Mouse (Mus musculus) cerebellum, adult (tissue): Measurements from ENCODE around the gene Gm20425.

Experiments
- ATAC-seq: cut with Nextera tagmentation; 2 replicates; pipeline ENCODE4 v1.9.2; 2017; ENCODE audit warnings: mild to moderate bottlenecking, moderate library complexity, mixed read lengths; ENCODE audit not compliant: insufficient number of reproducible peaks, low FRiP score, low TSS enrichment

Gm20425 gene

DNA sequence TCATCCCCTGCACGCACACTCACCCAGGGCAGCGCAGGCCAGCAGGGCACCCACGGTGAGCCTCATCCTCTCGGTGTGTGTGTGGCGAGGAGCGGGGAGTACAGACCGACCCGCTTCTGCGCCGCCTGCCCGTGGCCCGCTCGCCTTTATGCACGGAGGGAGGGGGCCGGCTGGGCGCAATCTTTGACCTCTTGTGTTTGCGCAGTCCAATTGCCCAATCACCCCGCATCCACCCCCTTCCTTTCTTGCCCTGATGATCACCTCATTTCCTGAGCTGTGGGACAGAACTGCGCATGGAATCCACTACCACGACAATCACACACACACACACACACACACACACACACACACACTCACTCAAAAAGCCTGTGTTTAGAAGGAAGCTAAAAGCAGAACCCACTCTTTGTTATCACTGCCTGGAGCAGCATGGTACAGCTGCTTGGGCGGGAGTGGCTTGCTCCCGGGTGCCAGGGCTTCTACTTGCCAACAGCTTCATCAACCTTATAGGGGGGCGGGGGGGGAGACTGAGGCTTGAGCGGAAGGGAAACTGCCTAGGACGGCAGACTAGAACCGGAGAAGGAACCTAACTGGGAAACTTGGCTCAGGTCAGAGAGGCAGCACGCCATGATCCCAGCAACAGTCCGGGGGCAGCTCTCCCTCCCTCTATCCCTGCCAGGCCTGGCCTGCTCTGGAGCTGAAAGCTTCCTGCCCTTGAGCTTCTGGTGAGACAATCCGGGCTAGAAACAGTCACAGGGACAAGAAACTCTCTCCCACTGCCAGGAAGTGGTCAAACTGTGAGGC lies at the start of gene Gm20425, which contains the start of gene Trf:
Gm20425 (minus strand) TSS at position 157 of the 801 bp plus-strand sequence.
Trf (minus strand) TSS at position 294 of the 801 bp plus-strand sequence.
- ATAC-seq: peak; percentile 31; the same call in 1 of the 2 replicates

- ATAC-seq: no peak
Measured at GRCm38 (mm10) chr9:103276876-103277275, 46.8 kb upstream of the Gm20425 start.

GRCm38 (mm10) chr9:103275676-103276075 lies 45.6 kb upstream of the Gm20425 start:
- no peak for ATAC-seq

GRCm38 (mm10) chr9:103274819-103275218 lies 44.7 kb upstream of the Gm20425 start:
- no peak for ATAC-seq

- ATAC-seq: no peak
Measured at GRCm38 (mm10) chr9:103271104-103271503, 41.0 kb upstream of the Gm20425 start.

DNA sequence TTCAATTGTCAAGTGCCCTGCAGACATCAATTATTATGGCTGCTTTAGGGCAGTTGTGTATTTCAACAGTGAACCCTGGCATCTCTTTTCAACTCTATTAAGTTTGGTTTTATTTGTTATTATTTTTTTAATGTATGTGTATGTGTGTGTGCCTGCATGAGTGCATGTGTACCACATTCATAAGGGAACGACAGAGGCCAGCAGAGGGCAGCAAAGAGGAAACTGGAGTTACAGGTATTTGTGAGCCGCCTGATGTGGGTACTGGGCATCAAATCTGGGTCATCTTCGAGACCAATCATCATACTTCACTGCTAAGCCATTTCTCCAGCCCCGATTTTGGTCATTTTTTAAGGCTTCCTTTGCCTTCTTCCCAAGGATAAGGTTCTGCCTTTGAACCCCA lies 35.7 kb upstream of the Gm20425 start:
- no peak for ATAC-seq

- no peak for ATAC-seq
Measured at GRCm38 (mm10) chr9:103252906-103253305, 22.8 kb upstream of the Gm20425 start.

GRCm38 (mm10) chr9:103248618-103249017 lies 18.5 kb upstream of the Gm20425 start:
- ATAC-seq: no peak

GRCm38 (mm10) chr9:103246526-103247168 lies 16.5 kb upstream of the Gm20425 start:
- ATAC-seq: no peak

DNA sequence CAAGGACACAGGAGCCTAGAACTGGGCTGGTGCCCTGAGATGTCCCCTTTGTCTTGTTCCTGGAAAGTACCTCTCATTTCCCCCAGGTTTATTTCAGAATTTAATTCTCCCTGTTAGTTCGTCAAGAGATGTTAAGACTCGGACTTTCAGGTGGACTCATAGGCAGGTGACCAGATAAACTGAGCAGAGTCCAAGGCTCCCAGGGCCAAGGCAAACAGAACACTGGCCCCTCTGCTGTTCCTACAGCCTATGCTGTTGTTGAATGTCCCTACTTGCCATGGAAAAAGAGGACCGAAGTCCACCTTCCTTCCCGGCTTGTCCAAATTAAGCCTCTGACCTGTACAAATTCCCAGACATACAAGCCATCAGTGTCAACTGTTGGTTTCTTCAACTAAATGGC lies 13.5 kb upstream of the Gm20425 start:
- no peak for ATAC-seq

DNA sequence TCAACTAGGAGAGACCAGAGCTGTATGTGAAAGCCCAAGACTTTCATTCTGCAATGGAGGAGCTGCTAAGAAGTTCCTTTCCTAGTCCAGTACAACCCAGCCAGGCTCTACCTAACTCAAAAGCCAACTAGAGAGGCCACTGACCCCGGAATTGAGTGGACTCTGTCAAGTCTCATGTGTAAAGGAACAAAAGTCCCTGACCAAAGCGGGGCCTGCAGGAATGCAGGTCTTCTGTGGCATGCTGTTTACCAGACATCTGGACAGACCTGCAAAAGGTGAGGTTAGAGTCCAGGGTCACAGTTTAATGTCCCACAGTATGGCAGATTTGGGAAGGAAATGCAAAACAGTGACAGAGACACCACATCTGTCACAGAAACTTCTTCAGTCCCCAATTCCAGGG lies 11.1 kb upstream of the Gm20425 start:
- no peak for ATAC-seq

DNA sequence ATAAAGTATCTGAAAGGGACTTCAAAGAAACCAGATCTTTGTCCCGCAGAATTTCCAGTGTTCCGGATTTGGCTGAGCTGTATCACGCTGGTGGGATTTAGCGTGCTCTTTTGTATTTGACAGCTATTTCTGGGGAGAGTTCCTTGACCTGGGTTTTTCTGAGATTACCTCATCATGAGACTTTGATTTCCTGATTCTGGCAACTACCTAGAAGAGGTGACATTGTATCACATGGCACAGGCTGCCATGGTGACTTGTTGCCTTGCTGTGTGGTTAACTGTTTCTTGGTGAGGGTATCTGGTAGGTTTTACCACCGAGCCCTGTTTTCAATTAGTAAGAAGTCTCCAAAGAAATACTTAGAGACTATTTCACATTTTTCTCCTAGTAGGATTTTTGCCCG lies 9.4 kb upstream of the Gm20425 start:
- no peak for ATAC-seq

- ATAC-seq: no peak
Measured at GRCm38 (mm10) chr9:103234565-103235165, 4.6 kb upstream of the Gm20425 start.

GRCm38 (mm10) chr9:103234059-103234458 lies 4.0 kb upstream of the Gm20425 start:
- no peak for ATAC-seq

DNA sequence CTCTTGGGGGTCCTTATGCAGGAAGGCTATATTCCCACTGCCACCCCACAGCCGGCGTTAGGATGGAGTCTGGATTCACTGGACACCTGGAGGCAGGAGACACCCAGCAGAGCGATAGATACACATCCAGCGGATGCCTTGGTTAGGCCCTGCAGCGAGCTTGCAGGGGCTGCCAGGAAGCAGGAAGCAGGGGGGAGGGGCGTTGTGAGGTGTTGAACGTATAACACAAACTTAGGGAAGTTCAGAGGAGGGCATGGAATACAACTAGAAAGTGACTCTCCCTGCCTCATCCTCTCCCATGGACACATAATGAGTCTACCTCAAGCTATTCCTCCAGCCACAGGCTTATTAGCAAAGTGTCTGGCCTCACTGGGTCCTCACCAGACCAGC lies 2.9 kb upstream of the Gm20425 start:
- no peak for ATAC-seq

DNA sequence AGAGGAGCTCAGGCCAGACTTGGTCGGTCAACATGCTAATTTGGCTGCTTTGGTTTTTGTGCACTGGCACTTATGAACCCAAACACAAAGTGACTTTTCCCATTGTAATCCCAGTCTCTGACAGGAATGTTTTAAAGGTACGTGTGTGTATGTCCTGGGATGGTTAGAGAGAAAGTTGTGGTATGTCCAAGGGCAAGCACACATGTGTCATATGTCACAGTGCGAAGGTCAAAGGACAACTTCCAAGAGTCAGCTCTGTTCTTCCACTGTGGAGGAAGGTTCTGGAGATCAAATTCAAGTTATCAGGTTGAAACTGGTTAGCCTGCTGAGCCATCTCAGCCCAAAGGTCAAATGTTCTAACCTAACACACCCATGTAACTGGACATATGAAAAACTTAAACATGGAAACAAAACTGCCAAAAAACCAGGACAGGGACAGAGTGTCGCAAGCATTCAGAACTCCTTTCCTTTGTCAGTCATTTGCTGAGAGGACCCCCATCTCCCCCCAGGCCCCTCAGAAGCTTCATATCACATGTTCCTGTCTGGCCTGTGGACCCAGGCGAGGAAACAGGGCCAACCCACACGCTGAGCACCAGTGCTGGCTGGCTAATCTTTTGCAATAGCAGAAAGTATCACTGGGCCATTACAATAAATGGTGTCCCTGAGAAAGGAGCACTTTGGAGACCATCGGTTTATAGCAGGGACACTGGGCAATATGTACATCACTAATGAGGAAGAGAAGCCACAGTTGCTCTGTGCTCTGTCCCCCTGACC lies 2.3 kb upstream of the Gm20425 start:
- no peak for ATAC-seq

GRCm38 (mm10) chr9:103229037-103229867 lies 855 bp downstream of the Gm20425 start:
- no peak for ATAC-seq

DNA sequence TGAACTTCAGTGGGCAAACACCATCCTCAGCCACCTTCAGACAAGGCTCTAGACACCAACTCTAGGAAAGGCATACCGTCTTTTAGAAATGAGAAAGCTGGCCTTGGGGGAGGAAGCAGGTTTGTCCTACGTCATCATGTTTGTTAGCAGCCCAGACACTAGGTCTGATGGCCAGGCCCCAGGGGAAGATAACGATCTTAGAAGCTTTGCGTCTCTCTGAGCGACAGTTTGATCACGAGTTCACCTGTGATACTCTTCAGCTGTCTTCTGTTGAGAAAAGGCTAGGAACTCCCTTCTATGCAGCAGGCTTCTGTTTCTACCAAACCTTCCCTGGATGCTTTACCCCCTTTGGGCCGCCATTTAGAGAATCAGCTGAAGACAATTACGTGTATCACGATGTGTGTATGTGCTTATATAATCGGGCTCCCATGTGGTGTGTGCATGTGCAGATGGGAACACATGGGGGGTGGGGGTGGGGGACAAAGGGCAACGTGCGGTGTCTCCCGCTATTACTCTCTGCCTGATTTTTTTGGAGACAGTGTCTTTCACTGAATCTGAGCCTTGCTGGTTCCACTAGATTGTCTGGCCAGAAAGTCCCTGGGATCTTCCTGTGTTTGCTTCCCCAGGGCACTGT lies 1.6 kb downstream of the Gm20425 start:
- no peak for ATAC-seq

GRCm38 (mm10) chr9:103227760-103228159 lies 2.3 kb downstream of the Gm20425 start:
- no peak for ATAC-seq
